Mouse (Mus musculus): Measurements from ENCODE around the gene Bbox1. TPM values are rescaled to one million over a fixed set of nuclear protein-coding genes. Genes with fewer than 3 reads are reported as not detected.

The Bbox1 gene
- polyA plus RNA-seq, 1 experiment from 2014 or later, result 0.38 TPM

DNA sequence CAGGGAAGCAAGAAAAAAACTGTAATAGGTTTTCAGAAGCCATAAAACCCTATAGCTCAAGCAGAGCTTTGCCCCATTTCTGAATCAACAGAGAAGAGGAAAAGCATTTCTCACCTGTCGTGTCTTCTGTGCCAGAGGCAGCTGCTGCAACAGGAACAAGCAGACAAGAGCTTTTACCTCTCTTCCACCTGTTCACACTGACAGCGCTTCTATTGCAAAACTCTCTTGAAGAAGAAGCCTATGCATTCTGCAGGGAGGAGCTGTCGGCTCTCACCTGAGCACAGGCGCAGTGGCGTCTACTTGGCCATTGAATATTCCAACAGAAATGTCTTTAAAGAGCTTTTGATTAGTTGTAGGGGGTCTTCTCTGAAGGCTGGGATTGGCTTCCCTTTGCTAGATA, 286 bp downstream of the Bbox1 start:
- ATAC-seq (ENCODE audit: low FRiP score, low read depth), result no peak
- H3K27ac ChIP-seq, result no peak overlapping the region
- no peak overlapping the region for H3K4me3 ChIP-seq
- no peaks in the 10 kb centered on the region for H3K27me3 ChIP-seq
- 0 out of 2 replicates have a peak, but pooled peaks cover 5% of the 10 kb centered on the region for H3K4me1 ChIP-seq
- H3K4me2 ChIP-seq (replicated peaks), result no peak overlapping the region
- no peaks in the 10 kb centered on the region for H3K9me3 ChIP-seq
- 83% methylated on average over 5 of the region's 5 CpGs for WGBS
- no peaks in the 10 kb centered on the region for H3K36me3 ChIP-seq
- no peak overlapping the region for H3K9ac ChIP-seq

DNA sequence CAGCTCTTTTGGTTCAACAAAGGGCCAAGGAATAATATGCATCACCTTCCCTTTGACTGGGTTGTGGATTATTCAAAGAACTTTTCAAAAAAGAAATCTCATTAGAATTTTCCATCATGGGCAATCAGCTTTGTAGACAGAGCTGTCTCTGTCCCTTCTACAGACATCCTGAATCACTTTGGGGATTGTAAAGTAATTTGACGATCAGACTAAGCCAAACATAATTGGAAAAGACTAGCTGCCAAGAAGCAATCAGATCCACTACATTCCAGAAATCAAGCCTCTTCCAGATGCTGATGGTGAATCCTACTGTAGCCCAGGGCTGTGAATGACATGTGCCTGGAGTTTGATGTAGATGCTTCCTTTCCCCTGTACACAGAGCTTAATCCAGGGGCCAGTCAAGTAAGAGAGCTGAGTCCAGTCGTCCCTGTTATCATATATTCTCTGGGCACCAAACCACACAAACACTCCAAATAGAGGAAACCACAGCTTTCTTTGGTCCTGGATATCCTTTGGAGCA, 995 bp downstream of the Bbox1 start:
- Histone ChIP-seq H3K9ac (no peak overlapping the region), H3K9me3 (no peaks in the 10 kb centered on the region), H3K27me3 (no peaks in the 10 kb centered on the region), H3K36me3 (no peaks in the 10 kb centered on the region), H3K4me1 (0 out of 2 replicates have a peak, but pooled peaks cover 5% of the 10 kb centered on the region), H3K4me2 (replicated peaks) (no peak overlapping the region), H3K4me3 (no peak overlapping the region), H3K27ac (no peak overlapping the region; the same call in 1 of the 2 replicates)
- ATAC-seq (ENCODE audit: low FRiP score, low read depth), result no peak
- 51% methylated on average over 2 of the region's 2 CpGs for WGBS

DNA sequence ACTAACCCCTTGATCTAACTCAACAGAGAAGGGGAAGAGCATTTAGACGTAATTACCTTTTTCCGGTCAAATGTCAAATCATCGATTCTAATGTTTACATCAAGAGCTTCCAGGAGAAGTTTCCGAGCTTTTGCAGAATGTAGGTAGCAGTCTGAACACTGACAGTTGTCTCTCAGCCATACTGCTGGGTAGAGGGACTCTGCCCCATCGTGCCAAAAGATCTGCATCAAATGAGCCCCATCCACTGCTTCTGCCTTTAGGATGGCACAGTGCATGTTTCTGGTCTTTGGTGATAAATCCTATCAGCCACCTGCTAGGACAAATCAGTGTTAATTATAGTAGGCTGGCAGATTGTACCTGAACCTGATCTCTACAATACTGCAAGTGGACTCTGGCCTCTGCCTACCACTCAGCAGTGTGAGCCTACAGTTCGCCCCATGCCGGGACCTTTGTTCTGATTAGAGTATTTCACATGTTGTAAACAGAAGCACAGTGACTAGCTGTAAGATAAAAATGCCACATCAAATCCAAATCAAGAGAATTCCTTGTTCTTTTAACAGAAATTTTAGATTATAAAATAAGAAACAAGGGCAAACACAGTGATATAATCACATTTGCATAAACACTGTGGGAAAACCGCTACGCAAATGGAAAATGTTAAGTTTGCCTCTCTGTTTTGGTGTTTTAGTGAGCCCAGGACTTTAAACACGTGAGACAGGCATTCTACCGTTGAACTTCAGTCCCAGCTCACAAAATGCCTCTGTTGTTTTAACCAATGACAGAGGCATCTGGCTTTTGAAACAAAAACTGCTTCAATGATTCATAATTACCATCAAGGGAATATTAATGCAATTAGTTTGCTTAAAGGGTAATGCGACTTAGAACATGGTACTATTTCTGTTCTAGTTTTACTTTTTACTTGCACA, 8.7 kb downstream of the Bbox1 start:
- Histone ChIP-seq H3K27me3 (no peaks in the 10 kb centered on the region), H3K4me1 (peaks cover 19% of the 10 kb centered on the region), H3K4me2 (replicated peaks) (no peak overlapping the region), H3K27ac (0 out of 2 replicates have a peak overlapping the region, but pooled peaks have one; percentile 22), H3K4me3 (no peak overlapping the region), H3K9ac (no peak overlapping the region), H3K36me3 (no peaks in the 10 kb centered on the region), H3K9me3 (no peaks in the 10 kb centered on the region)
- no peak for ATAC-seq (ENCODE audit: low FRiP score, low read depth)
- 68% methylated on average over 12 of the region's 12 CpGs for WGBS

DNA sequence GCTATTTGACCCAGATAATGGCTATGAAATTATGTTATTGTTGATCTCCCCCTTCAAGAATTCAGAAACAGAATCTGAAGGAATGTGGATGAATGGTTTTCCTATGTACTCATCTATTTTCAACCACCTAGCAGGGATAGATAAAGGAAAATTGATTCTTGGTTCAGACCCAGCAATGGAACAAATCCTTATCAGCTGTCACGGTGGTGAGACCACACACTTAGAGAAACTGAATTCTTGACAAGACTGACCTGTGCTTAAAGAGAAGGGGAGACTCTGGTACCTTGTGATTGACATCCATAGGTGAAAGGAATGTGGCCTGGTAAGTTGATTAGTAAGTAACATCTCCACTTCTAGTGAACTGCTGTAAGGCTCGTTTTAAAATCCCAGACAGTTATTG, 12.1 kb downstream of the Bbox1 start:
- Histone ChIP-seq H3K4me1 (peaks cover 19% of the 10 kb centered on the region), H3K4me2 (replicated peaks) (no peak overlapping the region), H3K36me3 (no peaks in the 10 kb centered on the region), H3K27ac (no peak overlapping the region), H3K9me3 (no peaks in the 10 kb centered on the region), H3K9ac (no peak overlapping the region), H3K27me3 (no peaks in the 10 kb centered on the region), H3K4me3 (no peak overlapping the region)
- ATAC-seq (ENCODE audit: low FRiP score, low read depth), result no peak
- WGBS, result 35% methylated on average over 2 of the region's 2 CpGs

DNA sequence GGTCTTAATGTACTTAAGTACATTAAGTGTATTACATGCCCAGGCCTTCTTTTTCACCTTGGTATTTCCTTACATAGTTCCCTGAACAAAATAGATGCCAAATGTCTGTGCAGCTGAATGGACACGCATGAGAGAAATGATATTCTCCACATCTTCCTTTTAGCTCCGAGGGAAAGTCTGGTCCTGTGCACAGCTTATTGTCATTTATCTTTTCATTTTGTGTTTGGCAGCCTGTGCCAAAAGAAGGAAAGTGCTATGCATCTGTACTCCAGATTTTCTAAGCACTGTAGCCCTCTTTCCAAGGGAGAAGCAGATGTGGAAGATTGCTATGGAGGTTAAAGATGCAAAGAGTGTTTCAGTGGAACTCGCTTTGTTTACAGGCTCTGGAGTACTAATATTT, 13.0 kb downstream of the Bbox1 start:
- no peak; the same call in 1 of the 2 replicates for ATAC-seq (ENCODE audit: low FRiP score, low read depth)
- whole genome bisulfite sequencing, result 57% methylated on average over 3 of the region's 3 CpGs

DNA sequence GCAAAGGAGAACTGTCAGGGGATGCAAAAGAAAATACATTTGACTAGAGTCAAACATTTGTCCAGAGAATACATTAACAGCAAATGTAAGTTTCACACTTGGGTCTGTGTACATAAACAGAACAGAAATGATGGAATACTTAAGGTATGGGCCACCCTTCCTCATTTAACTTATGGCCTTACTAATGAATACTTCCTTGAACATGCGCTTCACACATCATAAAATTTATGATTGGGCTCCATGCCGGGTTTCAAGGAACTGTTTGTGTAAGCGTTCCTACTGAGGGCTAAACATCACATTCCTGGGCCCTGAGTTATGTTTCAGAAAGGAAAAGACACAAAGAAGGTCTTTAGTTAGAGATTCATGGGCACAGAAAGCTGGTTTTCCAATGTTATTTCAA, 19.4 kb downstream of the Bbox1 start:
- Histone ChIP-seq H3K36me3 (no peaks in the 10 kb centered on the region), H3K27me3 (0 out of 2 replicates have a peak, but pooled peaks cover 3% of the 10 kb centered on the region), H3K4me3 (no peak overlapping the region), H3K9ac (no peak overlapping the region), H3K4me2 (replicated peaks) (no peak overlapping the region), H3K9me3 (no peaks in the 10 kb centered on the region), H3K4me1 (peaks cover 9% of the 10 kb centered on the region; the same call in 1 of the 2 replicates), H3K27ac (no peak overlapping the region)
- WGBS, result 6% methylated on average over 3 of the region's 3 CpGs
- peak; percentile 77 for ATAC-seq (ENCODE audit: low FRiP score, low read depth)

More for the DNA sequence above, 13.0 kb downstream of the Bbox1 start:
- Histone ChIP-seq H3K9ac (no peak overlapping the region), H3K27me3 (no peaks in the 10 kb centered on the region), H3K4me1 (peaks cover 19% of the 10 kb centered on the region), H3K9me3 (no peaks in the 10 kb centered on the region), H3K4me3 (no peak overlapping the region), H3K36me3 (no peaks in the 10 kb centered on the region), H3K27ac (no peak overlapping the region; the same call in 1 of the 2 replicates), H3K4me2 (replicated peaks) (no peak overlapping the region)

DNA sequence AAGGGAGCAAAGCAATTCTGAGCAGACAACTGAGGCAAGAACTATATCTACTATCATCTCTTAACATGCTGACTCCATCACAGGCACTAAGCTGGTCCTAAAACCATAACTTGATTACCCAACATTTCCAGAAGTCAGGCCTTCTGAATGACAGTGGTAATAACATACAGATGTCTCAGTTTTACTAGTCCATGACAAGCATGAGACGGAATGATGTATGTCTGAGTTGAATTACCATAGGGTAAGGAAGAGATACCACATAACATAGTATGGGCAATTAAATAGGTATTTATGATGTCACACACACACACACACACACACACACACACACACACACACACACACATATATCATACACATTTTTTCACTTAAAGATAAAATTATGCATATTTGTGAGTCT, 26.4 kb downstream of the Bbox1 start:
- Histone ChIP-seq H3K36me3 (no peaks in the 10 kb centered on the region), H3K4me2 (replicated peaks) (no peak overlapping the region), H3K9ac (no peak overlapping the region), H3K27ac (no peak overlapping the region), H3K4me3 (no peak overlapping the region), H3K4me1 (peaks cover 12% of the 10 kb centered on the region; the same call in 1 of the 2 replicates), H3K27me3 (0 out of 2 replicates have a peak, but pooled peaks cover 3% of the 10 kb centered on the region), H3K9me3 (no peaks in the 10 kb centered on the region)
- WGBS, result 52% methylated on average over 1 of the region's 1 CpGs
- ATAC-seq (ENCODE audit: low FRiP score, low read depth), result no peak

DNA sequence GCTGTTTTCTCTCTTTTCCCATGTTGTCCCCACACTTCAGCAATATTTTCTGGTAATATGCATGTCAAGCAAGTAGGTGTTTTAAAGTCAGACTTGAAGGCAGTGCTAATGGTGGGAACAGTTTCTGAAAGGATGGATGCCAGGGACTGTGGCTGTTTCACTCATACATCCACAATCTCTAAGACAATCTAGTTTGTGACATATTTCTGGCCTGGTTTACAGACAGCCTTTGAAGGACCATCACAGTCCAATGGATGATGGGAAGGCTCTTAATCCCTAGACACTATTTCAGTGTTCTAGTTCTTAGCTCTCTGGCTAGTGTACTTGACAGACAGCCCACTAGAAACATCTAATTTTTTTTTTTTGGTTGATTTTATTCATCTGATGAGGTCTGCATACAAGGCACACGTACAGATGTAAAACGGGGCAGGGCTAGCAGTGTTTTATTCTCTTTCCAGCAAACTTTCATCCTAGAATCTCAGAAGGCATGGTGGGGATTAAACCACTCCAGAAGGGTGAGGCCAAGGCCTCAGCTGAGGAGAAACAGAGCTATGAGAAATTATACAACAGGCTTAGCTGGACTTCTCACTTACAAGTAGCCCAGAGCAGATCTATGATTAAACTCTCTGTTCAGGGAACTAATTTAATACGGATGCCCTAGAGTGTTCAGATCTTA, 28.4 kb downstream of the Bbox1 start:
- 74% methylated on average over 3 of the region's 3 CpGs for WGBS
- Histone ChIP-seq H3K27ac (no peak overlapping the region), H3K9ac (no peak overlapping the region), H3K9me3 (no peaks in the 10 kb centered on the region), H3K4me1 (peaks cover 12% of the 10 kb centered on the region; the same call in 1 of the 2 replicates), H3K27me3 (no peaks in the 10 kb centered on the region), H3K4me3 (no peak overlapping the region), H3K36me3 (no peaks in the 10 kb centered on the region), H3K4me2 (replicated peaks) (no peak overlapping the region)
- ATAC-seq (ENCODE audit: low FRiP score, low read depth), result no peak

DNA sequence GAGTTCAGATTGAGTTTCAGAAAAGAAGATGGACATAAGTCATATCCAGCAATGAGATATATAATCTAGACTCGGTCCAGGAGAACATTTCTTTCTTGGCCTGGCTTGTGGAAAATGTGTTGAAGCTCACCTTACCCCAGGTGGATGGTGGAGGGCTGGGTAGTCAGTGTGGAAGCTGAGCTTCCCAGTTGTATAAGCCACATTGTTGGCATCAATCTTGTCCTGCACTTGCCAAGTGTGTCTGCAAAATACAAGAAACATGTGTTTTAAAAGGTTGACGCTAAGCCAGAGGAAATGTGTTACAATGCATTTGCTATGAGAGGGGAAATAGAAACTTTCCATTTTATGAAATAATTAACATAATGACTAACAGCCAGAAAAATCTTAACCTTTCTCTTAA, 38.9 kb downstream of the Bbox1 start:
- Histone ChIP-seq H3K4me1 (peaks cover 4% of the 10 kb centered on the region; the same call in 1 of the 2 replicates), H3K9me3 (no peaks in the 10 kb centered on the region), H3K27me3 (no peaks in the 10 kb centered on the region), H3K9ac (no peak overlapping the region), H3K27ac (no peak overlapping the region), H3K4me3 (no peak overlapping the region), H3K36me3 (no peaks in the 10 kb centered on the region), H3K4me2 (replicated peaks) (no peak overlapping the region)
- WGBS, result 54% methylated on average over 2 of the region's 2 CpGs
- peak; percentile 54; the same call in 1 of the 2 replicates for ATAC-seq (ENCODE audit: low FRiP score, low read depth)

DNA sequence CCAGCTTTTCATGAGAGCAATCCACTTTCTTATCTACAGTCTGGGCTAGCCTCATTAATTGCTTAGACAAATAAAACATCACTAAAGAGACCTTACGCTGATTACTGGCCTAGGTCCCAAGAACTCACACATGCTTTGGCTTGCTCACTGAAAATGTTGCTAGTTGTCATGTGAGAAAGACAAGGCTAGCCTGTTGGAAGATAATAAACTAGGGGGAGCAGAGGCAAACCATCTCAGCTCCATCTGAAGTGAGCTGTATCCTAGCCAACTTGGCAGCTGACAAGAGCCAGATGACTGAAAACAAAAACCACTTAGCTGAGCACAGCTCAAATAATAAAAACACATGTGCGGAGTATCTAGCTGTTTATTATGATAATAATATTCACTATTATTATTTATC, 40.2 kb downstream of the Bbox1 start:
- no peak overlapping the region for H3K4me2 ChIP-seq (replicated peaks)
- H3K36me3 ChIP-seq, result no peaks in the 10 kb centered on the region
- H3K27ac ChIP-seq, result no peak overlapping the region
- H3K9me3 ChIP-seq, result no peaks in the 10 kb centered on the region
- WGBS, result 53% methylated on average over 2 of the region's 2 CpGs
- H3K9ac ChIP-seq, result no peak overlapping the region
- H3K4me3 ChIP-seq, result no peak overlapping the region
- H3K4me1 ChIP-seq, result peaks cover 4% of the 10 kb centered on the region; the same call in 1 of the 2 replicates
- H3K27me3 ChIP-seq, result no peaks in the 10 kb centered on the region
- ATAC-seq (ENCODE audit: low FRiP score, low read depth), result peak; percentile 76; the same call in 1 of the 2 replicates

DNA sequence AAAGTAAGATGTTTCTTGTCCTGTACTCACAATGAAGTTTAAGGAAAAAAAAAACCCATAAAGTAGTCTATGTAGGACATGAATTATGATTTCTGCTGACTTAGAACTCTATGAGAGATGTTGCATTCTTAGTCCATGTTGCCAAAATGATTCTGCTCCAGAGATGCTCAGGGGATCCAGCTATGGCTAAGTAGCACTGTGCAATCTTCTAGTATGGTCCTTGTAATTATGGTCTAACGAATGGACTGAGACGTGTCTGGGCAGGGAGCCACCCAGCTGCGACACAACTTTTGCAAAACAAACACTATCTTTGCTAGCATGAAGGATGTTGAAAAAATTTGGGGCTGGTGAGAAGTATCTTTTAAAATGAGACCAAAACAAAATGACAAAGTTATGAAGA, 45.1 kb downstream of the Bbox1 start:
- Histone ChIP-seq H3K9me3 (no peaks in the 10 kb centered on the region), H3K4me3 (no peak overlapping the region), H3K36me3 (no peaks in the 10 kb centered on the region), H3K27me3 (no peaks in the 10 kb centered on the region), H3K27ac (no peak overlapping the region), H3K4me2 (replicated peaks) (no peak overlapping the region), H3K4me1 (peaks cover under 1% of the 10 kb centered on the region; the same call in 1 of the 2 replicates), H3K9ac (no peak overlapping the region)
- no peak for ATAC-seq (ENCODE audit: low FRiP score, low read depth)
- WGBS, result 69% methylated on average over 3 of the region's 3 CpGs

DNA sequence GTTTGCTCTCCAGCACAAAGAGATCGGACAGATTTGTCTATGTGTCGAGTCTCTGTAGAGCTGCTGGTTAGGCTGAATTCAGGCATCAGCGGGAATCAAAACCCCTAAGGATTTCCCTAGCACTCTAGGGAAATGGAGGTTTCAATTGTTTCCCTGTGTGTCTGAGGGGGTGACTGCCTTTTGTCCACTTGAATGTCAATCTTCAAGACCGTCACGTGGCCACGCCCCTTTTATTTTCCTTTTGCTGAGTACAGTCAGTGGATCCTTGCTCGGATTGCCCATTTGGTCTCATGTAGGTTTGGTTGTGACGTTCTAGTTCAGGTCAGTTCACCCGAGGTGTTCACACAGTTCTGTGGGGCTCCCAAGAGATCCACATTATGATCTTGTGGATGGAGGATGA, 82.1 kb downstream of the Bbox1 start:
- no peak overlapping the region for H3K27ac ChIP-seq
- 81% methylated on average over 9 of the region's 9 CpGs for WGBS
- no peak overlapping the region for H3K9ac ChIP-seq
- no peaks in the 10 kb centered on the region for H3K36me3 ChIP-seq
- peaks cover 13% of the 10 kb centered on the region for H3K4me1 ChIP-seq
- ATAC-seq (ENCODE audit: low FRiP score, low read depth), result no peak
- no peaks in the 10 kb centered on the region for H3K9me3 ChIP-seq
- no peak overlapping the region for H3K4me3 ChIP-seq
- H3K27me3 ChIP-seq, result no peaks in the 10 kb centered on the region
- H3K4me2 ChIP-seq (replicated peaks), result no peak overlapping the region
